Mouse (Mus musculus) cerebellum, adult (tissue): ENCODE measurements around the gene Mettl2.
A peak's percentile ranks its signal among the peaks of the same experiment; 100 is the strongest.
"Not testable (repeated sequence)": the region's sequence is repeated elsewhere in the genome, so short reads cannot be mapped to it uniquely, and the experiment has no call there.

Experiments
- ATAC-seq: cut with Nextera tagmentation; 2 replicates; pipeline ENCODE4 v1.9.2; 2017; ENCODE audit warnings: mild to moderate bottlenecking, moderate library complexity, mixed read lengths; ENCODE audit not compliant: insufficient number of reproducible peaks, low FRiP score, low TSS enrichment

Mettl2 gene

GRCm38 (mm10) chr11:105125735-105126519, at the start of gene Mettl2:
TSS of gene Mettl2 (plus strand) at chr11:105126425.
- peak; percentile 91 for ATAC-seq

- not testable (repeated sequence) for ATAC-seq
Observed at GRCm38 (mm10) chr11:105112448-105112847, 13.8 kb upstream of the Mettl2 start.

GRCm38 (mm10) chr11:105117814-105118213, 8.4 kb upstream of the Mettl2 start:
- no peak for ATAC-seq

- ATAC-seq = no peak
Observed at GRCm38 (mm10) chr11:105120551-105121061, 5.6 kb upstream of the Mettl2 start.

- ATAC-seq = not testable (repeated sequence)
Observed at GRCm38 (mm10) chr11:105121792-105122191, 4.4 kb upstream of the Mettl2 start.

GRCm38 (mm10) chr11:105123986-105124385, 2.2 kb upstream of the Mettl2 start:
- no peak for ATAC-seq

GRCm38 (mm10) chr11:105126520-105127029, 350 bp downstream of the Mettl2 start:
- ATAC-seq = peak; percentile 31; the same call in 1 of the 2 replicates

- no peak for ATAC-seq
Observed at GRCm38 (mm10) chr11:105135692-105136091, 9.5 kb downstream of the Mettl2 start.

- not testable (repeated sequence) for ATAC-seq
Observed at GRCm38 (mm10) chr11:105137255-105137654, 11.0 kb downstream of the Mettl2 start.

- not testable (repeated sequence) for ATAC-seq
Observed at GRCm38 (mm10) chr11:105140512-105140911, 14.3 kb downstream of the Mettl2 start.

- no peak for ATAC-seq
Observed at GRCm38 (mm10) chr11:105141115-105141514, 14.9 kb downstream of the Mettl2 start.

- no peak for ATAC-seq
Observed at GRCm38 (mm10) chr11:105143564-105143963, 17.3 kb downstream of the Mettl2 start.

- no peak for ATAC-seq
Observed at GRCm38 (mm10) chr11:105144084-105144483, 17.9 kb downstream of the Mettl2 start.

GRCm38 (mm10) chr11:105144508-105145210, 18.4 kb downstream of the Mettl2 start:
- no peak for ATAC-seq

GRCm38 (mm10) chr11:105145211-105145610, 19.0 kb downstream of the Mettl2 start:
- no peak for ATAC-seq

- no peak for ATAC-seq
Observed at GRCm38 (mm10) chr11:105146593-105146992, 20.4 kb downstream of the Mettl2 start, which contains the start of gene Gm10842. TSS of gene Gm10842 (plus strand) at chr11:105146893.

GRCm38 (mm10) chr11:105149353-105149752, 23.1 kb downstream of the Mettl2 start:
- ATAC-seq = no peak

- no peak for ATAC-seq
Observed at GRCm38 (mm10) chr11:105149766-105150165, 23.5 kb downstream of the Mettl2 start.

- no peak for ATAC-seq
Observed at GRCm38 (mm10) chr11:105150691-105151090, 24.5 kb downstream of the Mettl2 start.

GRCm38 (mm10) chr11:105151226-105152016, 25.2 kb downstream of the Mettl2 start:
- ATAC-seq = no peak
